Mouse (Mus musculus): ENCODE results near the gene Hprt.

GRCm38 (mm10) chrX:53057054-53057759, 69.3 kb downstream of the Hprt start:
- TF ChIP-seq POLR2A (IDR thresholded peaks at IDR 0.05; ENCODE audit: low read depth, low read length) = peak; percentile 82
- TF ChIP-seq CTCF (IDR thresholded peaks at IDR 0.05; ENCODE audit: borderline replicate concordance, insufficient read depth, low read length) = no peak

All from embryonic fibroblast, embryonic 13.5 days (primary cell).